Mouse (Mus musculus): ENCODE data around the gene Itga6. TPM values are rescaled to one million over a fixed set of nuclear protein-coding genes. Genes with fewer than 3 reads are reported as not detected.
A peak's percentile ranks its signal among the peaks of the same experiment; 100 is the strongest.

The Itga6 gene
- total and polyA plus RNA-seq, 2 experiments, result 2.4 to 5.1 TPM

- WGBS, result 61% methylated on average over 11 of the region's 11 CpGs
- H3K9ac ChIP-seq (ENCODE audit: low read depth, low read length), result no peak overlapping the region
- TF ChIP-seq CTCF (IDR thresholded peaks at IDR 0.05; ENCODE audit: low read depth, low read length) (no peak), POLR2A (IDR thresholded peaks at IDR 0.05; ENCODE audit: extremely low read depth, insufficient read depth, low read length) (no peak)
- DNase-seq (ENCODE audit: extremely low read depth, low read depth, low spot score), result peak; percentile 16
- H3K79me2 ChIP-seq (ENCODE audit: control insufficient read depth, insufficient read depth, low read length), result no peaks in the 10 kb centered on the region
- H3K36me3 ChIP-seq (ENCODE audit: control insufficient read depth, insufficient read depth, low read length), result no peaks in the 10 kb centered on the region
- no peaks in the 10 kb centered on the region; the same call in 1 of the 2 replicates for H3K4me1 ChIP-seq (ENCODE audit: control insufficient read depth, insufficient read depth, low read length)
- no peak overlapping the region for H3K4me3 ChIP-seq (ENCODE audit: insufficient read depth, low read depth, low read length)
- no peaks in the 10 kb centered on the region for H3K27me3 ChIP-seq (ENCODE audit: control insufficient read depth, insufficient read depth, low read length)
- no peak overlapping the region for H3K27ac ChIP-seq (replicated peaks; ENCODE audit: insufficient read depth, low read depth, low read length)
Measured at GRCm38 (mm10) chr2:71744861-71745507, 432 bp upstream of the Itga6 start.

DNA sequence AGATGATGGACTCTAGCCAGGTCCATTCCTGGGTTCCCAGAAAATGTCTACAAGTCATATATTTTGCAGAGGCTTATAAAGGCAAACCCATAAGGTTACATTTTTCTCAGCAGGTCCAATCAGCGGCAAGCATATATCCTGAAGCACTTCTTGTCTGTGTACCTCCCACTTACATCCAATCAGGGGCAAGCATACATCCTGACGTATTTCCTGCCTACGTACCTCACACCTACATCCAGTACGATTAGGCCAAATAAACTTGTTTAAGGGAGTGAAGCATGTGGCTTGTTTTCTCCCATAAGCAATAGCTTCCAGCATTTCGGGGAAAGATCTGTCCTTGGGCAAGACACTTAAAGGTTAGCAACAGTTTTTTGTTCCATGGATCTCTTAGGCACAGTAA, 3.0 kb downstream of the Itga6 start:
- no peaks in the 10 kb centered on the region; the same call in 1 of the 2 replicates for H3K4me1 ChIP-seq (ENCODE audit: control insufficient read depth, insufficient read depth, low read length)
- 90% methylated on average over 5 of the region's 5 CpGs for WGBS
- no peaks in the 10 kb centered on the region for H3K79me2 ChIP-seq (ENCODE audit: control insufficient read depth, insufficient read depth, low read length)
- no peak for DNase-seq (ENCODE audit: extremely low read depth, low read depth, low spot score)
- TF ChIP-seq CTCF (IDR thresholded peaks at IDR 0.05; ENCODE audit: low read depth, low read length), result no peak
- TF ChIP-seq POLR2A (IDR thresholded peaks at IDR 0.05; ENCODE audit: extremely low read depth, insufficient read depth, low read length), result no peak
- H3K9ac ChIP-seq (ENCODE audit: low read depth, low read length), result no peak overlapping the region
- no peak overlapping the region for H3K4me3 ChIP-seq (ENCODE audit: insufficient read depth, low read depth, low read length)
- no peaks in the 10 kb centered on the region for H3K36me3 ChIP-seq (ENCODE audit: control insufficient read depth, insufficient read depth, low read length)
- H3K27ac ChIP-seq (replicated peaks; ENCODE audit: insufficient read depth, low read depth, low read length), result no peak overlapping the region
- no peaks in the 10 kb centered on the region for H3K27me3 ChIP-seq (ENCODE audit: control insufficient read depth, insufficient read depth, low read length)

DNA sequence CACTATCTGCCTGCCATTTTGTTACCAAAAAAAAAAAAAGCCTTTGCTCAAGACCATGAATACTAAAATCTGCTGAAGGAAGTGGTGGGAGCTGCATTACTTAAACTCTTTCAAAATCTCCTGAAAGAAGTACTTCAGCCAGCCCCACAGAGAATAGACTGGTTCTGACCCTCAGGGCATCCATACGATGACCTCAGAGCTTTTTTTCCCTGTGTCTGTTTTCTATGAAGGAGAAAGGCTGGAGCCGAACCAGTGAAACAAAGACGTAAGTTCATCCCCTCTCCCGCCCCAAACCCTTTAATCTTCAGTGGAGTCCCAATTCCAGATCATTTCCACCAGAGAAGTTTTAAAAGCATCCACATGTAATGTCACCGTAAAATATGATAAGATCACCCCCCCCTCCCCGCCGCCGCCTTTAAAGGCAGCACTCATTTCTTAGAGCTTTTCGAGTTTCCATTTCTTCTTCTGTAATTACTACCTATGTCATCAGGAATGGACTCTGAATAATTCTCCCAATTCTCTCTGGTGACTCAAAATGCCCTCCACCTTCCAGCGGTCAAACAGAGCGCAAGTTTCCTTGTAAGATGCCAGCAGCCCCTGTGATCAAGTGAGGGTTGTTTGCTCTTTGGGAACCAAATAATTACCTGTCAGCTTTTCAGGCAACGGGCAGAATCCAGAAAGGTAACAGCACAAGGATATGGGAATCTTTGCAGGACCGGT, 4.1 kb downstream of the Itga6 start:
- no peak for DNase-seq (ENCODE audit: extremely low read depth, low read depth, low spot score)
- H3K36me3 ChIP-seq (ENCODE audit: control insufficient read depth, insufficient read depth, low read length), result no peaks in the 10 kb centered on the region
- H3K27me3 ChIP-seq (ENCODE audit: control insufficient read depth, insufficient read depth, low read length), result no peaks in the 10 kb centered on the region
- 68% methylated on average over 13 of the region's 13 CpGs for WGBS
- H3K9ac ChIP-seq (ENCODE audit: low read depth, low read length), result no peak overlapping the region
- no peaks in the 10 kb centered on the region for H3K79me2 ChIP-seq (ENCODE audit: control insufficient read depth, insufficient read depth, low read length)
- H3K4me3 ChIP-seq (ENCODE audit: insufficient read depth, low read depth, low read length), result no peak overlapping the region
- H3K27ac ChIP-seq (replicated peaks; ENCODE audit: insufficient read depth, low read depth, low read length), result no peak overlapping the region
- no peaks in the 10 kb centered on the region; the same call in 1 of the 2 replicates for H3K4me1 ChIP-seq (ENCODE audit: control insufficient read depth, insufficient read depth, low read length)
- no peak for TF ChIP-seq POLR2A (IDR thresholded peaks at IDR 0.05; ENCODE audit: extremely low read depth, insufficient read depth, low read length)
- TF ChIP-seq CTCF (IDR thresholded peaks at IDR 0.05; ENCODE audit: low read depth, low read length), result no peak

- Histone ChIP-seq H3K27me3 (ENCODE audit: control insufficient read depth, insufficient read depth, low read length) (no peaks in the 10 kb centered on the region), H3K27ac (replicated peaks; ENCODE audit: insufficient read depth, low read depth, low read length) (no peak overlapping the region)
Measured at GRCm38 (mm10) chr2:71750087-71750453, 4.7 kb downstream of the Itga6 start.

DNA sequence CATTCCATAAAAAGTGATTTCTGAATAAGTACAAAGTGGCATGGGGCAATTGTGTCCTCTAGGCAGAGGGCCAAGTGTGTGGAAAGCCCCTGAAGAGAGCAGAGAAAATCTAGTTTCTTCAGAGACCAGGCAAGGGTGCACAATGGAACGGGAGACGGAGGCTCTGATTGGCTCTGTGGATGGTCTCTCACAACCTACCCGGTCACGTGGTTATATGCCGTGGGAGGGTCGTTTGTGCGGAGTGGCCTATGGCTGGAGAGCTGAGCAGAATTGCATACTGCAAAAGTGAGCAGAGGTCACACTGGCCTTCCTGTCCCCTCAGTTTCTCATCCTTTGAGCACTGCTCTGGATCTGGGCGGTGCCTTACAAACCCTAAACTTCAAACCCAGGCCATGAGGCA, 5.9 kb downstream of the Itga6 start:
- no peak for DNase-seq (ENCODE audit: extremely low read depth, low read depth, low spot score)
- 78% methylated on average over 8 of the region's 8 CpGs for WGBS
- no peak overlapping the region for H3K27ac ChIP-seq (replicated peaks; ENCODE audit: insufficient read depth, low read depth, low read length)

More at GRCm38 (mm10) chr2:71750087-71750453, 4.7 kb downstream of the Itga6 start:
- no peak for DNase-seq (ENCODE audit: extremely low read depth, low read depth, low spot score)
- Histone ChIP-seq H3K36me3 (ENCODE audit: control insufficient read depth, insufficient read depth, low read length) (no peaks in the 10 kb centered on the region), H3K4me1 (ENCODE audit: control insufficient read depth, insufficient read depth, low read length) (no peaks in the 10 kb centered on the region; the same call in 1 of the 2 replicates), H3K9ac (ENCODE audit: low read depth, low read length) (no peak overlapping the region), H3K4me3 (ENCODE audit: insufficient read depth, low read depth, low read length) (no peak overlapping the region), H3K79me2 (ENCODE audit: control insufficient read depth, insufficient read depth, low read length) (no peaks in the 10 kb centered on the region)
- TF ChIP-seq CTCF (IDR thresholded peaks at IDR 0.05; ENCODE audit: low read depth, low read length) (no peak), POLR2A (IDR thresholded peaks at IDR 0.05; ENCODE audit: extremely low read depth, insufficient read depth, low read length) (no peak)
- WGBS, result 48% methylated on average over 10 of the region's 10 CpGs

DNA sequence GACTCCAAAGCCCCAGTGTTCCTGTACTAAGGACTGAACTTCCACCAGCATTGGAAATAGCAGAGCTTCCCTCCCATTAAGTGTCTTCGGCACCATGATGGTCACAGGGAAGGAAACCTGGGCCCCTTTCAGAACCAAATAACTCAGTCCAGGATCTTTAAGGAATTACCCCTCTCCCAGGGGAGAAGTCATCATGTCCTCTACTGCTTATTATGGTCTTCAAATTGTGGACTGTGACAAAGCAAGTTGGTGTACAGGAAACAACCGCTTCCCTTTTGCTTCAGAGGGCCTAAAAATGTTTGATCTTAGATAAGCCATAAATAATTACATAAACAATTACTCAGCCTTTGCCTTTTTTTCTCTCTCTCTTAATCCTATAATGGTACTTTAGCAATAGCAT, 6.4 kb downstream of the Itga6 start:
- Histone ChIP-seq H3K79me2 (ENCODE audit: control insufficient read depth, insufficient read depth, low read length) (no peaks in the 10 kb centered on the region), H3K9ac (ENCODE audit: low read depth, low read length) (no peak overlapping the region), H3K27ac (replicated peaks; ENCODE audit: insufficient read depth, low read depth, low read length) (no peak overlapping the region), H3K4me3 (ENCODE audit: insufficient read depth, low read depth, low read length) (no peak overlapping the region), H3K27me3 (ENCODE audit: control insufficient read depth, insufficient read depth, low read length) (no peaks in the 10 kb centered on the region), H3K4me1 (ENCODE audit: control insufficient read depth, insufficient read depth, low read length) (no peaks in the 10 kb centered on the region; the same call in 1 of the 2 replicates), H3K36me3 (ENCODE audit: control insufficient read depth, insufficient read depth, low read length) (no peaks in the 10 kb centered on the region)
- 72% methylated on average over 2 of the region's 2 CpGs for WGBS
- DNase-seq (ENCODE audit: extremely low read depth, low read depth, low spot score), result no peak
- TF ChIP-seq CTCF (IDR thresholded peaks at IDR 0.05; ENCODE audit: low read depth, low read length) (no peak), POLR2A (IDR thresholded peaks at IDR 0.05; ENCODE audit: extremely low read depth, insufficient read depth, low read length) (no peak)

More for the DNA sequence above, 5.9 kb downstream of the Itga6 start:
- Histone ChIP-seq H3K9ac (ENCODE audit: low read depth, low read length) (no peak overlapping the region), H3K36me3 (ENCODE audit: control insufficient read depth, insufficient read depth, low read length) (no peaks in the 10 kb centered on the region), H3K79me2 (ENCODE audit: control insufficient read depth, insufficient read depth, low read length) (no peaks in the 10 kb centered on the region), H3K4me3 (ENCODE audit: insufficient read depth, low read depth, low read length) (no peak overlapping the region), H3K4me1 (ENCODE audit: control insufficient read depth, insufficient read depth, low read length) (no peaks in the 10 kb centered on the region; the same call in 1 of the 2 replicates), H3K27me3 (ENCODE audit: control insufficient read depth, insufficient read depth, low read length) (no peaks in the 10 kb centered on the region)
- no peak for TF ChIP-seq POLR2A (IDR thresholded peaks at IDR 0.05; ENCODE audit: extremely low read depth, insufficient read depth, low read length)
- TF ChIP-seq CTCF (IDR thresholded peaks at IDR 0.05; ENCODE audit: low read depth, low read length), result no peak
